Mouse (Mus musculus) NIH3T3 (cell line): ENCODE results near the gene Sorbs2.
A peak's percentile ranks its signal among the peaks of the same experiment; 100 is the strongest.

Experiments used
- DNase-seq: peaks from one replicate; pipeline ENCODE4 v3.0.0-alpha.2; 2012; ENCODE audit warnings: low read depth

Gene Sorbs2

DNA sequence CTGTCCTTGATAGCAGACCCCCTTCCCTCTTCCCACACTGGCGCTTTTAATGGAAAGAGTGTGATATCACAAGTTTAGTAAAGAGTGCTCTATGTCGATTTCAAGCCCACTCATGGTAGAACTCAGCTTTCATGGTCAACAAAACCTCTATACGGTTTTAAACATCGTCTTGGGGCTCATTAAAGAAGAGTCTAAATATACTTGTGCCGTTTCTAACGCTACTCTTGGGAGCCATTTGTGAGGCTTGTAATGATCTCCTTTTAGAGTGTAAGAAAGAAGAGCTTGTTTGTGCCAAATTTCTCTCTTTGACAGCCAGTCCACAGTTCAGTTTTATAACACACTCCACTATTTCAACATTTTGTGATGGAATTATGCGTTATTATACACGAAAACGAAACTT is 253.0 kb downstream of the Sorbs2 start:
- no peak for DNase-seq

DNA sequence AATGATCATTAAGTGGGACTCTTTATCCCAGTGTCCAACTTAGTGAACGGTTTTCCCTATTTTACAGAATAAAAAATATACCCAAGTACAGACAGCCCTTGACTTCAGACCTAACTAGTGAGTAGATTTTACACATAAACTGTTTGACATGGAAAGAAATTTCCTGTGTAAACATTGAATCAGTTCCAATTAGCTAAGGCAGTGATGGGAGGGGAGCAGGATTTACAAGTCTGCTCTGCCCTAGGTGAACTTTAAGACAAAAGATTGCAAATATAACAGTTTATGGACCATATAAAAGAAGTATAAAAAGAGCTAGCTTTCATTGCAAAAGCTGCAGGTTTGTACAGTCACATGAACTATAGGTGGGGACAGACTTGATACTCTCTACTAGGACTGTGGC is 253.5 kb downstream of the Sorbs2 start:
- DNase-seq = no peak

DNA sequence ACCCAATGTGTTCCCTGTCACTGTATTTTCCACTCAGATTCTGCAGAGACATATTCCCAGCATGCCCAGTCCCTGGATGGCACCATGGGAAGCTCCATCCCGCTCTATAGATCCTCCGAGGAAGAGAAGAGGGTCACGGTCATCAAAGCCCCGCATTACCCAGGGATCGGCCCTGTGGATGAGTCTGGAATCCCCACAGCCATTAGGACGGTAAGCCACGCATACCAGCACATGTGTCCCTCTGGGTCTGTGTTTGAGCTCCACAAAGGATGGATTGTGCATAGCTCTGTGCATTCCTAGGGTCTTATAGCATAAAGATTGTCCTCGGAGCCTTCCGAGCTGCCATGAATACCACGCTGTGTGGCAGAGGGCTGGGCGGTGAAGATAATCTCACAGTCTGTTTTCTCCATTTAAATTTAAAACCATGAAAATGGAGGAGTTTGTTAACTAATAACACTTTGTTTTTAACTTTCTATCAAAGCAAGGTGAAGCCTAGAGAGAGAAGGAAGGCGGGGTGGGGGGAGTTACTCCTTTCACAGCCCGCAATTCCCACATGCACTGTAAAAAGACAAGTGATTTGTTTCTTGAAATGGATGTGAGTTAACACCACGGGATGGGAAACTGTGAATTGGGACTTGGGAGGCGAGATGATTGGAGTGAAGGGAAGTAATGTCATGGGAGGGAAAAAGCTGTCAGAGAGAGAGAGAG is 255.5 kb downstream of the Sorbs2 start:
- DNase-seq = no peak

DNA sequence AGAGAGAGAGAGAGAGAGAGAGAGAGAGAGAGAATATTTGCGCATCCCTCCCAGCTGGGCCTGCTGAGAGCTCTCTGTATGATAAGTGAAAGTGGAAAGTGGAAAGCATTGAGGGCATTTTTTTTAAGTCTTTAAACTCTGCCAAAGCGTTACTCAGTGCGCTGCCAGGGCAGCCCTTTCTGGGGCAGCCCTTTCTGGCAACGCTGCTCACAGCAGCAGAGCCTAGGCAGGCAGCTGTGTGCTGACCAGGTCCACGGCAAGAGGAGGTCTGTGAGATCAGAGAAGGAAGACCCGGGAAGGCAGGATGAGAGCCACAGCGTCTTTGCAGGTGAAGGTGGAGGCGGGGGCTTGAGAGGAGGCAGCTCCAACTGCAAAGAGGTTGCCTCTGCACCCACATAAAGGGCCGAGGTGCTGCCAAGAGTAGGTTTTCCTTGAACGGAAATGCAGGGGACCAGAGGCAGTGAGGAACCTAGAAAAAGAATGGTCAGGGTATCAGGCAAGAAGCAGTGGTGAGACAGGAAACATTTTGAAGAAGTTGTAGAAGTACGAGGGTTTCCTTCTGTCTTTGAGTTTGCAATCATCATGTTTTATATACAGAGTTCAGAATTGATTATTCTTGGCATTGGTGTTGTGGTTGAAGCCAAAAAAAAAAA is 256.2 kb downstream of the Sorbs2 start:
- DNase-seq = peak; percentile 5

DNA sequence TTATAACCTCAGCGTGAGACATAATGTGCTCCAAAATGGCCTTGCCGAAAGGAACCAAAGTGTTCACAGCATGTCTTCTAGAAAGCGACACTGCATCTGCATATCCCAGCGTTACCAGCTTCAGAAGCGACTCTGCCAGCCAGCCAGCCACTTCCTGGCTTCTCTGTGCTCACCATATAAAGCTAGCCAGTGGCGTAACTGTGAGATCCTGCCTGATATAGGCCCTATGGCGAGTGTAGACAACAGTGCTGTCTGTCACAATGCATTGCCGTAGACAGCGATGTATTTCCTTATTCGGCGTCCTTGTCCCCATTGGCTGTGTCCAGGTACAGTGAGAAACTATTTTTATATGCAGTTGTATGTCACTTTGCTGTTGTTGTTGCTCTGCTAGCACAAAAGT is 258.6 kb downstream of the Sorbs2 start:
- DNase-seq = no peak

DNA sequence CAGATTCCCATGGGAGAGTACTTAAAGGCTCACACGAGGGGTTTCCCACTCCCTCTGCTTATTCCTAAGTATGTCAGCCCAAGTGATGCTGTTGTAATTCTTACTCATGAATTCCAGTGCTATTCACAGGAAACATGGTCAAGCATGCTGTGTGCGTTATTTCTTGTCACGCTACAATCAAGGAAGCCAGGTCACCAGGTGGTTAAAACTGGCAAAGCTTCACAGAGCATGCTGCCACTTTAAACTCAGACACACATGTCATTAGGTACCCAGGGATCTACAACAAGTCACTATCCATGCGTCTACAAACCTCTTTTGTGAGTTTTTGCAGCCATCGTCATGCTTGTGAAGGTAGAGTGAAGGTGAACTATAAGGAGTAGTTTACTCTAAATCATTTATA is 267.3 kb downstream of the Sorbs2 start:
- no peak for DNase-seq

DNA sequence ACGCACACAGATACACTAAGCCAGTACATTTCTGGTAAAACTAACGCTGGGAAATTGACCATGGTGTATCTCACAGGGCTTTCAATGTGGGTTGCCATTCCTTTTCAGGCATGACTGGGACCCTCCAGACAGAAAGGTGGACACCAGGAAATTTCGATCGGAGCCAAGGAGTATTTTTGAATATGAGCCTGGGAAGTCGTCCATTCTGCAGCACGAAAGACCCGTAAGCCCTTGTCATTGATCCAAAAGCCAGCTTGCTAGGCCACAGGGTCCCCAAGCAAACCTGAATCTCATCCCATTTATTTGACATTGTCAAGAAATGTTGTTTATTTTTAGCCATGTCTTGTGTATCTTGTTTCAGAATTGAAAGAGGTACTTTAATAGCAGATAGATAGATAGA is 267.9 kb downstream of the Sorbs2 start:
- DNase-seq = no peak

DNA sequence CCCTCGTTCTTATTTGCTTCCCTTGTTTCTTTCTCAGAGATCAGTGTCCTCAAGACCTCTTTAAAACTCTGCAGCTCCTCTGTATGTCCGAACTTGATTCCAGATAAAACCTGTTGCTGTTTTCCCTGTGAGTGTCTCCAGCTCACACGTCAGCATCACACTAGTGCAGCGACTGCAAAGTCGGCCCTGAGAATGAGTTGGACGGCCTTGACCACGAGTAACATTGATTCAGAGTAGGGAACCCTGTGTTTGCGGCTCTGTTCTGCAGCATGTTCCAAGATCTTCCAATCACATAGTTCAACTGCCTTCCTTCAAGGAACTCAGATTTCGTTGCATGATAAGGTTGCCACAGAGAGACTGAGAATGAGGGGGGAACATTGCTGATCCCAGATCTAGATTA is 268.8 kb downstream of the Sorbs2 start:
- DNase-seq = no peak

DNA sequence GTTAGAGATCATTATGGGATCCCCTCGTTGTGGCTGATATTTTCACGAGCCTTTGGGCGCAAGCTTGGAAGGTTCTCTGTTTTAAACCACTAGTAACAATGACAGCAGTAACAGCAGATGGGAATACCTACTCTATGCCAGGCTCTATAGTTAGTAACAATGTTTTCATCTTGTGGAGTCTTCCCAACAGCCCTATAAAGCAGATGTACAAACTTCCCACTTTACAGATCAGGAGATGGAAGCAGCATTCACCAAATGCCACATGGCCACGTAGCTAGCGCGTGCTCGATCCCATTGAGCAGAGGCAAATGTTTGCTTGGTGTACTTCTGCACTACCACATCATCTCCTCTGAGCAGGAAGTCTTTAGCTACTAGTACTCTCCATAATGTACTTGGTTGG is 269.4 kb downstream of the Sorbs2 start:
- no peak for DNase-seq

DNA sequence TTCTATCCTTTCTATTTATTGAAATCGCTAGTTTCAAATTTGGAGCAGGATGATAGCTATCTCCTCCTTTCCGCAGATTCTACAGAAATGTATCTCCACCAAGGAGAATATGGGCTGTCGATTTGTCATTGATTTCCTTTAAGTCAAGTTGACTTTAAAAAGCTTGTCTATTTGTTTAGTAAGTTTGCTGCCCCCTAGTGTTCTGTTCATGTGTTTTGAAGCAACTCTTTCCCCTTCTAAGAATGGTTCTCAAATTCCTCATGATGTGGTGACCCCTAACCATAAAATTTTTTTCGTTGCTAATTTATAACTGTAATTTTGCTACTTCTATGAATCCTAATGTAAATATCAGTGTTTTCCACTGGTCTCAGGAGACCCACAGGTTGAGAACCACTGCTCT is 273.0 kb downstream of the Sorbs2 start:
- peak; percentile 67 for DNase-seq

DNA sequence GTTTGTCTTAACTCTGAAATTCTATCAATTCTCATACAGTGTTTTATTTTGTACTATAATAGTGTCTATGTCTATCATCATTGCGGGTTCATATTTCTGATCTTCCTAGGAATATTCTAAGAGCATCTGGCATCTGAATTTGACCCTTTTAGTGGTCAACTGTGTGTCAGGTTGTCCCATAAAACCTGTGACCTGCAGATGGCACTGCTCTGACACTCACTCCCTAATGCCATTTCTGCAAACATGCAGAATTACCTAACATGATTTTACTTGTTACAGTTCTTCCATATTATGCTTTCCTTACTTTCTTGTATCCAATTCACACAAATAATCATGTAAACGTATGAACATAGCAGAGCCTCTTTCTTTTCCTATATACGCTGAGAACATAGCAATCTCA is 281.0 kb downstream of the Sorbs2 start:
- DNase-seq = no peak

DNA sequence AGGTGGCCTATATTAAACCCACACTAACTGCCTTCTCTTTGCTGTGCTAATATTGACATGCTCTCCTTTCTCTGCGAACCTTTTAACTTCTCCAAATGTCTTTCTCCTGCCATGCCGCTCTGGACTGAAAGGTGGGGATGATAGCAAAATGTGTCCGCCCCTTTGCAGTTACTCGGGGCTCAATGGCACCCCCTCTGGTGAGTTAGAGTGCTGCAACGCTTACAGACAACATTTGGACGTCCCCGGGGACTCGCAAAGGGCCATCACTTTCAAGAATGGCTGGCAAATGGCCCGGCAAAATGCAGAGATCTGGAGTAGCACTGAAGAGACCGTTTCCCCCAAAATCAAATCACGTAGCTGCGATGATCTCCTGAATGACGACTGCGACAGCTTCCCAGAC is 287.3 kb downstream of the Sorbs2 start:
- no peak for DNase-seq

DNA sequence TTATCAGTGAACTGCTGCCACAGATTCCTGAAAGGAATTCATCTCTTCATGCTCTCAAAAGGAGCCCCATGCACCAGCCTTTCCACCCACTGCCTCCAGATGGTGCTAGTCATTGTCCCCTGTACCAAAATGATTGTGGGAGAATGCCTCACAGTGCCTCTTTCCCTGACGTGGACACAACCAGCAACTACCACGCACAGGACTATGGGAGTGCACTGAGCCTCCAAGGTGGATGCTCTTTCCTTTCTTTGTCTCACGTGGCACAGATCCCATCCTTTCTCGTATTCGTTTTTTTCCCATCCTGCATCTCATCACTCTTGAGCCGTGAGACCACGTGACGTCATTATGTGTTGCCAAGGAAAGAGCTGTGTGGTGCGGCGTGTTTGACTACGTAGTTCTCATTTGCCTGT is 288.7 kb downstream of the Sorbs2 start:
- DNase-seq = peak; percentile 30

DNA sequence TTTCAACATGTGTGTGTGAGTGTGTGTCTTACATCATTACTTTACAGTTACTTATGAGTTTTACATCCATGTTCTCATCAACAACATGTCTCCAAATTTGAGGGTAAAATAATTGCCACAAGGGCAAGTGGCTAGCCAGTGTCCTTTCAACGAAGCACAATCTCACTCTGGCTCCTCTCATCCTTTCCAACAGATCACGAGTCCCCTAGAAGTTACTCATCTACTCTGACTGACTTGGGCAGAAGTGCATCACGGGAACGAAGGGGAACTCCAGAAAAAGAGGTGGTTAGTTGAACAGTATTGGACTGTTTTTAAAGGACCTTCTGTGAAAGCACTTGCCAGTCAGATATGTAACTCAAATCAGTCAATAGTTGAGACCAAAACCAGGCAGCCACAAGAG is 291.9 kb downstream of the Sorbs2 start:
- DNase-seq = no peak

DNA sequence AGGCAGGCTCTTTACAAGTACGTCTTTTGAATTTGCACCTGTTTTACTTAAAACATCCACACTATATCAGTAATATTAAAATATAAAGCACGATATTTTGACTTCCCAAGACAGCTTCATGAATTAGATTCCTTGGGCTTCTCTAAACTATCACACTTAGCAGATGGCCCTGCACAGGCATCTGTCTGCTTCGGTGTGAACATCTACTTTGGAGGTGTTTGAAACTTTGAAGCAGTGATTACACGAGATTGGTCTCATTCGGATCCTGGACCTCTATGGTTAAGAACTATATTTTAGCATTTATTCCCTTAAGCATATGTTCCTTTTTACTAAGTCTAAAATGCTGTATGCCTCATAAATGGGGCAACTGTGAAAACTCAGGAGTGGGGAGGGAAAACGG is 301.0 kb downstream of the Sorbs2 start:
- DNase-seq = no peak

DNA sequence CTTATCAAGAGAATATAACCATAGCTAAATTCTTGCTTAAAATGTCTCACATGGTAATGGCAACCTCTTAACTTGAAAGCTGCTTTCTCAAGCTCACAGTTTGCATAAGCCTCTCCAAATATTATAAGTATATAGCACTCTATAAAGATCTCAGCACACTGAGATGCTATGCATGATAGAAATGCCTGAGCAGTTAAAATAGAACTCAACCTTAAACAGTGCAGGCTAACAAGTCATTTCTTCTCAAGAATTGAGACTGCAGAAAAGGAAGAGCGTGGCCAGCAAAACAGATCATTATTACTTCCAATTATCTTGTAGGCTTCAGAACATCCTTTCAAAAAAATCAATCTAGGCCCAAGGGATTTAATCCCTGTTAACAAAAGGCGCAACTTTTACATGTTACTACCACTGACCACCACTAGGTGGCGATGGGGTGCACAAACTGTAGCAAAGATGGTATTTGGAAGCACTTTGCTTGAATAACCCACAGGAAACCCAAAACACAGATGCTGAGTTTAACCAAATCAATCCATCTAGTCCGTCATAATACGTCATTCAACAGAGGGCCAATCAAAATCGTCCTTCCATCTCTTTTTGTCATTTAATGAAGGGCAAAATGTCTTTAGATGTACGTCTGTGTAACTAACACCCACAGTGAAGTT is 309.3 kb downstream of the Sorbs2 start:
- DNase-seq = peak; percentile 77

DNA sequence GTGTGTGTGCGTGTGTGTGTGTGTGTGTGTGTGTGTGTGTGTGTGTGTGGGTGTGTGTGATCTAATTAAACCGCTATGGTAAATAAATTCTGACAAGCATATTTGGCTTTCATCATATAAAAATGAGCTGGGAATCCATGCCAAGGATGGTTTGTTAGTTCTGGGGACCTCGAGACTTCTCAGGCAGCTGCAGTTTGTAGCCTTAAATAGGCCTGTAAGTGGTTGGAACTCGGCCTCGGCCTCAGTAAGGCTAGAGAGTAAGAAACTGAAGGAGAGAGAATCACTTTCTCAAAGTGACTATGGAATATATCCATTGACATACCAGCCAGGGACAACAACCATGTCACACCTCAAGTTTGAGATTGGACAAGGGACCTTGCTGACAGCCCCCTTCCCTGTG is 314.1 kb downstream of the Sorbs2 start:
- DNase-seq = no peak

DNA sequence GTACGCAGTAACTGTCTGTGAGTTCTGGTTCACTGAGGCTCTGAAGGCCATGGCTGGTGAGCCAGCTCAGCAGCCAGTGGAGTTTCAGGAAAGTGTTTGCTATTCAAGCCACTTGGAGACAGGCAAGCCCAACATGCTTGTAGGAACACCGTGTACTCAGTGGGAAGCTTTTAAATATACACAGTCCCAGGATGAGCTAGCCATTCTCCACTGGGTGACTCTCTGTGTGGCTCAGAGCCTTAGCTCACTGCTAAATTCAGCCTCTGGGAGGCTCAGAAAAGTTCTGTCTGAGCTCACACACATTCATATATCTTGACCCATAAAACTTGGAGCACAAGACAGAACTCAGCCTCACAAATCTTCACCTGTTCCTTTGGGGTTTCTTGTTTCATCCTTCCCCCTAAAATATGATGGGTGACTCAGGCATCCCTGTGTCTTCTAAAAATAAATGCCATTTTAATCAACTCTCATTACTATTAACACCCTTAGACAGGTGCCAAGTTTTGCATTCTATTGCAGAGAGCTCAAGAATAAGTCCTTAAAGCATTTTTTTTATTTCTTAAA is 322.5 kb downstream of the Sorbs2 start:
- DNase-seq = no peak

DNA sequence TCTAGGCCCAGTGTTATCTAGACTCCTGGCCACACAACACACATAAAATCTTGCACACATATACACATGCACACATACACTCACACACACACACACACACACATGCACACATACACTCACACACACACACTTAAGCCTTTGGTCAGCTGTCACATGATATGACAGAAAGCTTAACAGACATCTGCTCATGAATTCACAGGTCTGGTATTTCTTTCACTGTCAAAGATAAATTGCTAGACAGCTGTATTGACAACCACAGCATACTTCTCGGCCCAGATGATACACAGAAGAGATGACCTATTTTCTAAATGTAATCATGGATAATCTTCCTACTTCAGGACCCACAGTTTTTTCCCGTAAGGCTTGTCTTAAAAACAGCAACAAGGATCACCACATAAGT is 326.3 kb downstream of the Sorbs2 start:
- no peak for DNase-seq

DNA sequence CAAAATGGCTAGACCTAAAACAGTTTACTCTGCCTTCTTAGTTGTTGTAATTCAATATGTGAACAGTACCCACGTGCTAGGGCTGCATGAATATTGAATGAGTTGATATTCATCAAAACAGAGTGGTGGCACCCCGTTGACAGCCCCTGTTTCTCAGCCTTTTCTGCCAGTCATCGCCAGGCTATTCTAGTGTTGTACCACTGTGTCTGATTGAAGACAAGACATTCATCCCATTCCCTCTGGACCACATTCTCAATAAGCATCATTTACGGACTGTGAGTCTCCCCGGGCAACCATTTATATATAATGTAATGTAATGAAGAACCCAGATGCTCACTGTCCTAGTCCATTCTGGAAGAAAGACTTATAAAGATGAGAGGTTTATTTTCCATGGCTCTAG is 335.7 kb downstream of the Sorbs2 start:
- no peak for DNase-seq

DNA sequence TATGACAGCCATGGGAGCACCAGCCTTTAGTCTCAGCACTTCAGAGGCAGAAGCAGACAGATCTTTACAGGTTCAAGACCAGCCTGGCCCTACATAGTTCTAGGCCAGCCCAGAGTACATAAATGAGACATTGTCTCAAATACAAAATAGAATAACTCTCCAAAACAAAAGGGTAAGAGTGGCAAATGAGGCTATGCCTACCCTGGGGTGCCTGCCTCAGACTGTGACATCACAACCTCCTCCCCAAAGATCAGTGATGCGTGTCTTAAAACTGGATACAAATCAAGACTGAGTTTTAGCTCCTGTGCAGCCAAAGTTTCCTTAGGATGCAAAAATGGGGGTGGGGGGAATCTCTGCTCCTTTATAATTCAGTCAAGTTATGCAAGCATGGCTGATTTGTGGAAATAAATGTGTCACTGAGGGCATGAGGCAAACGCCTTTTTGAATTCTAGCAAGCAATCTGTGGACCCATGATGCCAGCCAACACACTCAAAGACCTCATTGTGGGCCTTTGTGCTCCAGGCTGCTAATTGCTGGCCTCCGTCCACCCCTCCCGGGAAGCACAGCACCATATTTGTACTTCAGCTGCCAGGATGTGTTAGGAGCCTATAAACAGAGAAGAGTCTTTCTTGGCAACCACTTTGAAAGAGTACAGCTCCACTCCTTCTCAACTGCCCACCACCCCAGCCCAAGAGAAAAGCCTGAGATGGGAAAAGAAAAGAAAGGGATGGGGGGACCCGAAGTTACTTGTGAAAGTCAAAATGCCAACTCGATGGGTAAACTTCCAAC is 336.7 kb downstream of the Sorbs2 start:
- DNase-seq = no peak

DNA sequence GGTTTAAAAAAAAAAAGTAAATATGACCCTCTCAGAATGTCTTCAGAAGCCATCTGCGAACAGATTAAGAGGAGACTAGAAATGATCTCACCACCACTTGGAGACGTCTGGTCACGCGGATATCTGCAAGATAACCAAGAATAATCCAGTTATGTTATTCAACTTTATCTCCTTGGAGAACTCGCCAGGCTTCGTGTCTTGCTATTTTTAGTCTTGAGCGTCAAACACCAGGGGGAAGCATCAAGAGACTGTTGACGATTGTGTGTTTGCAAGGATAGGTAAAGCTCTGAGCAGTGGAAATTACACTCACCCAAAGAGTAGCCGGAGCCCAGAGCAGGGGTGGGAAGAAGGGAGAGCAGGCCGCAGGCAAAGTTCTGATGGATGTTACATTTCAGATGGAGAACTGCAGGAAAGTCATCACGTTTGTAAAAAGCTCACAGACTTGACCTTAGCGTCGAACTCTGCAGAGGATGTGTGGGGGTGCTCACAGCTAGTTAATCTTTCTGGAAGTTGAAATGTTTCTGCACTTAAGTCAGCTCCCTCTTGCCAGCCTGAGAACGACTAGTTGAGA is 337.4 kb downstream of the Sorbs2 start:
- DNase-seq = no peak
